Mouse (Mus musculus) spleen, adult 2 months (tissue): ENCODE results near the gene 4931406P16Rik.

Source experiments
- CTCF ChIP-seq: fragments of 200-500 bp; IDR thresholded peaks from 2 replicates; pipeline ENCODE4 v1.5.1; 2011; ENCODE audit warnings: mild to moderate bottlenecking, inconsistent platforms; ENCODE audit not compliant: insufficient read depth, insufficient read length, insufficient replicate concordance; ENCODE audit errors: extremely low read depth
- POLR2A ChIP-seq: fragments of 200-500 bp; IDR thresholded peaks from 2 replicates; pipeline ENCODE4 v1.6.1; 2011; ENCODE audit warnings: low read depth, low read length, inconsistent platforms

DNA sequence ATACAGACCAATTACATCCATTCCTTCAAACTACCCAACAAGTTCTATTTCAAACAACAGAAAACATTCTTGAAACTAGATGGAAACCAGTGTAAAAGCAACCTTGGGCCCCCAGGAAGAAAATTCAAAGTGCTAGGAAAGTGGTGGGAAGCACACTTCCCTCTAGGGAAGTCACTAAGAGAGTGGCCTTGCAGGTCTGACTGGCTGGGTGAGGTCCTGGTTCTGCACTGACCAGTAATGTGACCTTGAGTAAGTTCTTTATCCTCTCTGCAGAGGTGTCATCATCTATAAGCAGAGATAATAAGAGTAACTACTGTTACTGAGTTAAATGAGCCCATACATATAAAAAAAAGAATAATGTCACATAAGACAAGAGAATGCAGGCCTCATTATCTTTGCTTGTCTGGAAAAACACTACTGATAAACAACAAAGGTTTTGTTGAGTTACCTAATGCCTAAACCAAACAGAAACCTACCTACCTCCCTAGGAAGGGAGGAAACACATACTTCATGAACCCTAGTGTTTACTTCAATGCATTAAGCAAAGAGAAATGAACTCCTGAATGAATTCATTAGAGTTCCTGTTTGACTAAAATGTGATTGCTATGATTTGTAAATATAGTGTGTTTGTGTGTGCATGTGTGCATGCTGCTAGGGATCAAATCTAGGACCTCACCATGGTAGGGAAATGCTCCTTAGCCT is 22.8 kb downstream of the 4931406P16Rik start:
- no peak for TF ChIP-seq CTCF
- no peak for TF ChIP-seq POLR2A
